Mouse (Mus musculus) olfactory bulb, adult 2 months (tissue): Measurements from ENCODE around the gene Lingo1. TPM values are rescaled to one million over a fixed set of nuclear protein-coding genes. Genes with fewer than 3 reads are reported as not detected.

Experiments
- H3K27ac ChIP-seq: fragments of 200-500 bp; 2 replicates; pipeline ENCODE4 v1.5.1; 2012; ENCODE audit warnings: low read depth, low read length; ENCODE audit not compliant: insufficient read depth
- H3K4me1 ChIP-seq: fragments of 200-500 bp; 2 replicates; pipeline ENCODE4 v1.6.1; 2012; ENCODE audit warnings: low read length; ENCODE audit not compliant: control insufficient read depth, insufficient read depth
- H3K4me3 ChIP-seq: fragments of 200-500 bp; 2 replicates; pipeline ENCODE4 v1.5.1; 2012; ENCODE audit warnings: mild to moderate bottlenecking, low read depth, low read length, moderate library complexity; ENCODE audit not compliant: insufficient read depth
- CTCF ChIP-seq: fragments of 200-500 bp; IDR thresholded peaks from 2 replicates; pipeline ENCODE4 v1.5.1; 2012; ENCODE audit warnings: low read depth, mild to moderate bottlenecking, low read length, moderate library complexity; ENCODE audit not compliant: insufficient read depth
- POLR2A ChIP-seq: fragments of 200-500 bp; IDR thresholded peaks from 2 replicates; pipeline ENCODE4 v1.6.1; 2012; ENCODE audit warnings: mild to moderate bottlenecking, low read depth, low read length, moderate library complexity; ENCODE audit not compliant: insufficient read depth
- WGBS: fragments of 180-500 bp; shearing (Covaris S2); methylation state at CpG from one replicate; pipeline ENCODE4 v1.1.7; 2018; 5-methylcytosine and 5-hydroxymethylcytosine counted together
- polyA plus RNA-seq: library from polyadenylated mRNA; stranded (reverse); fragments of >200 nt; gene quantifications from 2 replicates; pipeline ENCODE4 v1.2.4, GENCODE M21; 2012; ENCODE audit warnings: low replicate concordance; ENCODE audit not compliant: missing spikeins, insufficient read depth, insufficient read length

Lingo1 gene
- polyA plus RNA-seq, 1 experiment, result not detected

- 91% methylated on average over 3 of the region's 3 CpGs for WGBS
- Histone ChIP-seq H3K4me1 (peaks cover 4% of the 10 kb centered on the region; the same call in 1 of the 2 replicates), H3K27ac (no peak overlapping the region), H3K4me3 (no peak overlapping the region)
- TF ChIP-seq POLR2A (no peak), CTCF (no peak)
These were observed 102.2 kb downstream of the Lingo1 start for GRCm38 (mm10) chr9:56694079-56694478.

- H3K27ac ChIP-seq, result no peak overlapping the region
- 82% methylated on average over 3 of the region's 3 CpGs for WGBS
- H3K4me1 ChIP-seq, result peaks cover 14% of the 10 kb centered on the region
- H3K4me3 ChIP-seq, result no peak overlapping the region
- TF ChIP-seq CTCF (no peak), POLR2A (no peak)
These were observed 105.0 kb downstream of the Lingo1 start for GRCm38 (mm10) chr9:56691226-56691625.

DNA sequence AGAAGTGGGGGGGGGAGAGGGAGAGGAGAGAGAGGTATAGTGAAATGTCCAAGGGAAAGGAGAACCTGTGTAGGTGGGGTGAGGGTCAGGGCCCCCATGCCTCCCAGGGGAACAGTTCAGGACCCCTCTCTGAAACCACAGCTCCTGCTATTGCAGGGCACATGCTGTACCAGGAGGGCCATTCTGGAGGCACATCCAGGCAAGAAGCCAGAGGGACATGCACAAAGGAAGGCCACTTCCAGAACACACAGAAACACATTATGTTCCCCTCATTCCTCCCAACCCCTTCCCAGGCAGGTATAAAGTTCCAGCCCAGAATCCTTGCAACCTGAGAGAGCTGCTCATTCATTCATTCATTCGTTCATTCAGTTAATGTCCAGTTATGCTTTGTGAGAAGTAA lies 105.6 kb downstream of the Lingo1 start:
- TF ChIP-seq POLR2A (no peak), CTCF (no peak)
- WGBS, result 81% methylated on average over 1 of the region's 1 CpGs
- no peak overlapping the region for H3K27ac ChIP-seq

DNA sequence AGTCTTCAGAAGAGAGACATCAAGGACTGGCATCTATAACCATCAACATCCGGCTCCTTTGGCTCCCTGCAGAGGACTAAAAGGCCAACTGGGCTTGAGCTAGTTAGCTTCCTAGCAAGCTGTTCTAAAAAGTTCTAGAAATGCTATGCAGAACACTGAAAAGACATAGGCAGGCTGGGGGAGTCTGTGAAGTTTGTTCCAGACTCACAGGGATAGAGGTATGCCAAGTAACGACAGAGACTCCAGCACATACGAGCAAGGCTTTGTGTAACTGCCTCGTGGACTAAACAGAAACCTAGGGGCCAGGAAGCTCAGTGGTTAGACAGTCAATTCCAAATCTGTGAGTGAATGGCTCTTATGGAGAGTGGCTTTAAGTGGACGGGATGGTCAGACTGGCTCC lies 108.8 kb downstream of the Lingo1 start:
- H3K4me3 ChIP-seq, result no peak overlapping the region
- TF ChIP-seq CTCF (no peak), POLR2A (no peak)
- WGBS, result 77% methylated on average over 5 of the region's 5 CpGs
- H3K4me1 ChIP-seq, result peaks cover 23% of the 10 kb centered on the region
- H3K27ac ChIP-seq, result no peak overlapping the region

More for the DNA sequence above, 105.6 kb downstream of the Lingo1 start:
- no peak overlapping the region for H3K4me3 ChIP-seq
- peaks cover 18% of the 10 kb centered on the region for H3K4me1 ChIP-seq

GRCm38 (mm10) chr9:56687145-56687477 lies 109.2 kb downstream of the Lingo1 start:
- Histone ChIP-seq H3K27ac (no peak overlapping the region), H3K4me3 (no peak overlapping the region), H3K4me1 (peaks cover 23% of the 10 kb centered on the region)
- 88% methylated on average over 1 of the region's 1 CpGs for WGBS
- TF ChIP-seq POLR2A (no peak), CTCF (no peak)

DNA sequence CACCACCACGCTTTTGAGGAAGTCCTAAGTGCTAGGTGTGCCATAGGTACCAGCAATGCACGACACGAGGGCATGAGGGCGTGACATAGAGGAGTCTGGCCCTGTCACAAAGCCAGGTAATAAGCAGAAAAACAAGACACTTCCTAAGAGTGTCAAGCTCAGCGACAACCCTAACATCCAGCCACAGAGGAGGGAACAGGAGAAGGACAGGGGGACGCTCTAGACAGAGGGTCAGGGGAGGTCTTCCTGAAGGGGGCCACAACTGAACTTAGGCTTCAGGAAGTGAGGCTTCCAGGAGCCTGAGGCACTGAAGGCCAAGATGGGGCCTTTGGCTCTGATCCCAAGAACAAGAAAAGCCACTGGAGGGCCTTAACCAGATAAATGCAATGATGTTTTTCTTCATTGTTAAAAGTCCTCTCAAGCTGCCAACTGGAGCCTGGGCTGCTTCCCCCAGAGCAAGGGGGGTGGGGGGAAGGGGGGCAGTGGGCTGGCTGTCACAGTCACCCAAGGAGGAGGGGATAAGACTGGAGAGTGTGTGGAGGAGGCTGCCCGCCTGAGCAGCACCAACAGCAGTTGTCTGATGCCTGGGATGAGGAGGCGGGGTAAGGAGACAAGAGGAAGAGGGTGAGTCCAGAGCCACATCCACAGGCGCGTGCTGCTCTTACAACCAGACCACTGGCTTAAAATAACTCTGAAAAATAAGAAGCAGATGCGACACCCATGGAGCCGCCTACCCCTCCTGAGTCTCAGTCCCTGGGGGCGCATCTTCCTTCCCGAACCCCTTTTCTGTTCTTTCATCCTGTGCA lies 109.7 kb downstream of the Lingo1 start:
- TF ChIP-seq CTCF, result no peak
- no peak for TF ChIP-seq POLR2A
- no peak overlapping the region for H3K27ac ChIP-seq
- WGBS, result 46% methylated on average over 14 of the region's 14 CpGs
- H3K4me1 ChIP-seq, result peaks cover 29% of the 10 kb centered on the region
- no peak overlapping the region for H3K4me3 ChIP-seq

- WGBS, result 66% methylated on average over 4 of the region's 4 CpGs
- H3K27ac ChIP-seq, result no peak overlapping the region
- TF ChIP-seq CTCF (no peak), POLR2A (no peak)
- H3K4me1 ChIP-seq, result peaks cover 26% of the 10 kb centered on the region
- H3K4me3 ChIP-seq, result no peak overlapping the region
These were observed 113.4 kb downstream of the Lingo1 start for GRCm38 (mm10) chr9:56682826-56683225.

DNA sequence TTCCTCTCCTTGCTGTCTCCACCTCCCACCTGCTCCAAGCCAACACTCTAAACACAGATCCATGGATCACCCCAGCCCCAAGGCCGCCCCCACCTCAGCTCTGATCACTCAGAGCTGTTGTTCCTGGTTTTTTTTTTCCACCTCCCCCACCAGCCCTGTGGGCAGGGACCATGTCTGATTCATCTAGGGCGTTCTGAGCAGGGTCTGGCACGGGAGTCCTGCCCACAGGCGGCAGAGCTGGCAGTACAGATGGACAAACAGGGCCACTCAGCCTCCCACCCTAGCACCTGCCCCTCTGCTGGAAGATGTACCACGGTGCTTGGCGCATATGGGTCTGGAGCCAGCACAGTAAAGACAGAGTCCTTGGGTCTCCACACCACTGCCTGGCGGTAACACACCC lies 114.3 kb downstream of the Lingo1 start:
- H3K27ac ChIP-seq, result no peak overlapping the region
- TF ChIP-seq POLR2A (no peak), CTCF (no peak)
- H3K4me3 ChIP-seq, result no peak overlapping the region
- H3K4me1 ChIP-seq, result peaks cover 22% of the 10 kb centered on the region
- WGBS, result 68% methylated on average over 7 of the region's 7 CpGs

DNA sequence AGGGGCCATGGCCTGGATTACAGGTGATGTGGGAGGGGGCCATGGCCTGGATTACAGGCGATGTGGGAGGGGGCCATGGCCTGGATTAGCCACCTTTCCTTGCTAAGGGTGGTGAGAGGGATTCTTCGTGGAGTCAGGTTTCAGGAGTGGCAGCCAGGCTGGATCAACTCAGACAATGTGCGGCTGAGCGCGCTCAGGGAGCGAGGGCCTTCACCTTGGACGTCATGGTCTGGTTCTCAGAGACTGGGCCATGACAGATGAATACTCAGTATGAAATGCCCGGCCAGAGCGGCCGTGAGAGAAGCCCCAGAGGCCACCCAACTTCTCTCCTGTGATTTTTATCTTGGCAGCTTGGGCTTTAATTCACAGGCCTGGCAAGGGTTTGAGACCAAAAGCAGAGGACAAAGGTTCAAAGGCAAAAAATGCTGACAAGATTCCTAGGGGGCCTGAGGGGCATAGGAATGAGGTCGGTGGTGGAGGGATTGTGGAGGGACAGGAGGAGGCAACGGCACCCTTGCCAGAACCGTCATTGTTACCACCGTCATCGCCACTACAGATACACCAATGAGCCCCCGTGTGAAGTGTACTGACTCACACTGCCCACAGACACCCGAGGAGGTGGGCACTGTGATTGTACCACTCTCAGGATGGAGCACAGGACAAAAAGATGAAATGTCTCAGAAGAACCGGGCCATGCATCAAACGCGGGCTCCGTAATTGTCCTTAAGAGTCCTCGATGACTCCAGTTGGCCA lies 117.2 kb downstream of the Lingo1 start:
- TF ChIP-seq CTCF (no peak), POLR2A (no peak)
- H3K4me3 ChIP-seq, result no peak overlapping the region
- peaks cover 12% of the 10 kb centered on the region for H3K4me1 ChIP-seq
- WGBS, result 85% methylated on average over 22 of the region's 22 CpGs
- no peak overlapping the region for H3K27ac ChIP-seq
